Mouse (Mus musculus): Measurements from ENCODE around the gene Ocln.

GRCm38 (mm10) chr13:100483610-100484009 lies 68.9 kb downstream of the Ocln start:
- no peak for TF ChIP-seq CTCF (IDR thresholded peaks at IDR 0.05)
- no peak for TF ChIP-seq EP300 (IDR thresholded peaks at IDR 0.05; ENCODE audit: insufficient read depth, low read depth, low read length)
- TF ChIP-seq POLR2A (IDR thresholded peaks at IDR 0.05; ENCODE audit: insufficient read depth, low read depth, low read length) = no peak
